Mouse (Mus musculus) adrenal gland, postnatal 14 days (tissue): ENCODE measurements at regions not wholly inside any gene's neighbourhood (a gene's known extent, or its start where the extent isn't known, plus 50 kb on each side); places are given as distances from the start of the nearest gene placed in this dataset.

ENCODE experiments used
- DNase-seq: peaks from one replicate; pipeline ENCODE4 v3.0.0; 2021; ENCODE audit warnings: mixed read lengths

GRCm38 (mm10) chr1:187413881-187414280 is 194.7 kb upstream of the Esrrg start:
- no peak for DNase-seq

DNA sequence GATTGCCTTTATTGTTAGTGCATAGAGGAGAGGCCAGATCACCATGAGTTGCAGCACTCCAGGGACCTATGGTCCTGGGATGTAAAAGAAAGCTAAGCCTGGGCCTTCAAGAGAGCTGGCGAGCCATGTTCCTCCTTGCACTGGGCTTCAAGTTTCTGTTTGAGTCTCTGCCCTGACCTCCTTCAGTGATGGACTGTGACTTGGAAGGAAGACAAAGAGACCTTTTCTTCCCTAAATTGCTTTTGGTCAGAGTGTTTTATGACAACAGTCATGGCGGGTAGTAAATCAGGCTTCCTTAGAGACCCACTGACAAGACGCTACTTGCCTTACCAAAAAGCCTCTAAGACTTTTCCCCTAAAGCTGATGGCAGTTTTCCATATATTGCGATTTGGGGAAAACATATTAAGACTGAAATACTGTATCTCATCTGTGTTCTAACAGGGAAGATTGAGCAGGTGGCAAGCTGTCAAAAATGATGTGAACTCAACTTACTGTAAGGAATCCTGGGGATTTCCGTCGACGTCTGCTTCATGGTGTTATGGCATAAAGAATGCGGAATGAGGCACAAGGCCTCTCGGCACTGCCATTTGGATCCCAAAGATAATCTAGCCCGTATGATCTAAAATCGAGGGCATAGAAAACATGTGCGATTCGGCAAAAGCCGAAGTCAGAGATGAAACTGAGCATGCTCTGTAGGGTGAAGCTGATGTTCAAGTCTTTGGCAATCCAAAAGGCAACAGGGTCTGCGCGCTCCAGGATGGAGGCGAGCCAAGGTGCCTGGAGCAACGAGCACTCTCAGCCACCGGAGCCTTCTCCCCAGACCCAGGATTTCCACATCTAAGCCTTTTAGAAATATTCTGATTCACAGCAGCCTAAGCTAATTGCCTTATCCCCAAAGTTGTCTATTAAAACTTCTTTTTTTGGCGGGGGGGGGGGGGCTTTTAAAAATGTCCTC is 190.1 kb upstream of the Esrrg start:
- peak; percentile 9 for DNase-seq

- DNase-seq = no peak
Measured at GRCm38 (mm10) chr1:187428536-187429215, 179.9 kb upstream of the Esrrg start.

- no peak for DNase-seq
Measured at GRCm38 (mm10) chr1:187433716-187434634, 174.6 kb upstream of the Esrrg start.

DNA sequence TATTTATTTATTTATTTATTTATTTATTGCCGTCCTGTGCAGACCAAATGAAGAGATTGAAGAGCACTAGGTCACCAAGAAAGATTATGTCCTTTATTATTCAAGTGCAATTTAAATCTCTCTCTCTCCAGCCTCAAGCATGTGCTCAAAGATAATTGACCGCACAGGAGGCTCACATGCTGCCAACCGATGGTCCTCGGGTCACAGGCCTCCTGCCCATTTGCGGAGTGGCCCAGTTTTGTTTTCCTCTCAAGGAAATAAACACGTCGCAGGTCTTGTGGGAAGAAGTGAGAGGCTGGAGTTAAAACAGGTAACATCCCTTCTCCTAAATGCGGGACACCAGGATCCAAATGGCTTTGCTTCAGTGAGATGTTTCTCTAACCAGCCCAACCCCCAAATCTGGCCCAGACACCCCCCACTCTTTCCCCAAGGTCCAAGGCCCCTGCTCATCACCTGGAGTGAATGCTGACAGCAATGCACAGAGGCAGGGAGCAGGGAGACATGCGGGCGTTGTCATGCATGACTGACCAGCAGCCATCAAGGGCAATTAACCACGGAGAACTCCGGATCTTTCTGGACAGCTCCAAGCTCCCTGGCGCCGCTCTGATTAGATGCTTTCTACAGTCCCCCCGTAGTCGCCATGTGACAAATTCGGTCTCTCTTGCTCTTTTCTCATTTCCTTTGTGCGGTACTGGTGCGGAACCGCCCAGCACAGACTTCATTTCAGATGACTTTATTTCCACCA is 169.2 kb upstream of the Esrrg start:
- peak; percentile 6 for DNase-seq

DNA sequence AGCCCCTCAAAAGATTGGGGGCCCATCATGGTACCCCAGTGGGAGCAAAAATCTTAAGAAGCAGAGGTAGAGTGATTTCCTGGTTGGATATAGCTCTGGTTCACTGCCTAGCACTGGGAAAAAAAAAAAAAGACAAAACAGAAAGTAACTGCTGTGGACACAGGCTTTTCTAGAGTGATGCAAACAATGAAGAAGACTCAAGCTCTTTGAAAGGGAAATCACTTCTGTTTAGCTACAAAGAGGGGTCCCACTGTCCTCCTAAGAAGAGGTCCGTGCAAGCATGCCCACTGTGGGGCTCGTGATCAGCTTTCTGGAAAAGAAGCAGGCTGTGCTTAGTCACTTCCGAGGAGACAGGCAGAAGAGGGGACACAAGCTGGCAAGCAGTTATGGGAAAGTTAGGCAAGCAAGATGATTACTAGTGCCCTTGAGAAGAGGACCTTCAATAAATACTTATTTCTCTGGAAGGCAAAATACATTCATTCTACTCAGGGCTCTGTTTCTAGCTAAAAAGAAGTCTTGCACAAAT is 166.9 kb upstream of the Esrrg start:
- DNase-seq = peak; percentile 22

- DNase-seq = no peak
Measured at GRCm38 (mm10) chr1:187446511-187446910, 162.1 kb upstream of the Esrrg start.

- DNase-seq = peak; percentile 74
Measured at GRCm38 (mm10) chr1:187448173-187448572, 160.4 kb upstream of the Esrrg start.

DNA sequence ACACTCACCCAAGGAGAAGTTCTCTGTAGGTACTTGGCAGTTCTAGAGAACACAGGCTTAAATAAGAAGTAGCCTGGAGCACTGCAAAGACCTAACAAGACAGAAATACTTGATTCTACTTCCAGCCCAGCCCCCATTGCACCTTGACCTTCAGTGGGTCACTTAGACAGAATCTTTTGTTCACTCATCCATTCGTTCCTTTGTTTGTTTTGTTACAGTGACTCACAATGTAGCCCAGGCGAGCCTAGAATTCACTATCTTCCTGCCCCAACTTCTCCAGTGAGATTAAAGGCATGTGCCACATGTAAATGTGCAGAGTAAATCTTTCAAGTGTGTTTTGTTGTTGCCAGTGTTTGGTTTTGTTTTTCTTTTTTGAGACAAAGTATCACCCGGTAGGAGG is 158.5 kb upstream of the Esrrg start:
- DNase-seq = no peak

DNA sequence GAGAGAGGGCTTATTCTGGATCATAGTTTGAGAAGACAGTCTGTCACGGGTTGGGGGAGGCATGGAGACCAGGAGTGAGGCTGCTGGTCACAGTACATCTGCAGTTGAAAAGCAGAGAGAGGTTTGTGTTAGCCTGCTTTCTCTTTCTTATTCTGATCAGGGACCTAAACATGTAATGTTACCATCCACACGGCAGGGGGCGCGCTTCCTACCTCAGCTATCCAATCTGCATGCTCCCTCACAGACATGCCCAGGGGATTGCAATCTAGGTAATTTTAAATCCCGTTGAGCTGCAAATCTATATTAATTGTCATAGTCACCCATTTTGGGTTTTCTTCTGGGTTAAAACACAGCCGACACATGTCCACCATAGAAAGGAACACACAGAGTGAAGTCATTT is 156.4 kb upstream of the Esrrg start:
- DNase-seq = peak; percentile 78

GRCm38 (mm10) chr1:187454431-187454830 is 154.2 kb upstream of the Esrrg start:
- peak; percentile 60 for DNase-seq

- no peak for DNase-seq
Measured at GRCm38 (mm10) chr1:187484821-187485220, 123.8 kb upstream of the Esrrg start.

DNA sequence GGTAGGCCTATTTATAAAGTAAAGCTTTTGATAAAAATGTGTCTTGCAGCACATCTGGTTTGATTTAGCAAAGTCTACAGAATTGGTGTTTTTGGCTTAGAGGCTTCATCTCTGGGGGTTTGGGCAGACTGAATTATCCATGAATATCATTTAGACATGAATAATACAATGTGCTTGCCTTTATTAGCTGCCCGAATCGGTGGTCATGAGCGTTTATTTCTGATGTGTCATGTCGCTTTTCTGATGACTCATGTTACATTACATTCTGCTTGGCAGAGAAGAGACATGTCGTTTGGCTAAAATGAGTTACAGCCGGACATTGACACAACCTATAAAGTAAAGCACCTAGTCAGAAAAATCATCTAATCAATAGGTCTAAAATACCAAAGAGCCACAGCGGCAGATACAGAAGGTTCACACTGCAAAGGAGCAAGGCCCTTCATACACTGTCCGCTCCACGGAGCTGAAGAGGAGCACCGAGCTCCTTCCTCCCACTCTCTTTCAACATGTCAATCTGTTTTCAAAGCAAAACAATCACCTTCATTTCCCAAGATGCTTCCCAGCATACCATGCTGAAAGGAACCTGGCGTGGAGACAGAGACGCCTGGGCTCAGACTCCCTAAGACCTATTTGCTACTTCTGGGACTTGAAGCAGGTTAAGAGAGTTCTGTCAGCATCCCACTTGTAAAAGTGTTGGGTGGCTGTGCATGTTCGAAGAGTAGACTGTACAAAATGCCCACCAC is 120.5 kb upstream of the Esrrg start:
- no peak for DNase-seq

GRCm38 (mm10) chr1:187489452-187489851 is 119.1 kb upstream of the Esrrg start:
- no peak for DNase-seq

- DNase-seq = no peak
Measured at GRCm38 (mm10) chr1:187505368-187505767, 103.2 kb upstream of the Esrrg start.

DNA sequence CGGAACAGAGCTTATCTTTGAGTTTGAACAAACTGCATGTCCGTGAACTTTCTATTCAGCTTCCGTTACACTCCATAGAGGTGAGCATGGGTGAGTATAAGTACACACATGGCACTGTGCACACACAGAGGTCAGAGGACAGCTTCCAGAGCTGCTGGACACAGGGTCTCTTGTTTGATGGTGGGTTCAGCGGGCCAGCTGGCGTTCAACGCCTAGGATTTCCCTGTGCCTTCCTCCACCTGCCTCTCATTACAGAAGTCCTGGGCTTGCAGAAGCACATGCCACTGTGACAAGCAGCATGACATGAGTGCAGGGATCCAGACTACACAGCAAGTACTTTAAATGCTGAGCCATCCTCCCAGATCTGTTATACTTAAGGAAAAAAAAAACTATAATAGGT is 101.4 kb upstream of the Esrrg start:
- no peak for DNase-seq

DNA sequence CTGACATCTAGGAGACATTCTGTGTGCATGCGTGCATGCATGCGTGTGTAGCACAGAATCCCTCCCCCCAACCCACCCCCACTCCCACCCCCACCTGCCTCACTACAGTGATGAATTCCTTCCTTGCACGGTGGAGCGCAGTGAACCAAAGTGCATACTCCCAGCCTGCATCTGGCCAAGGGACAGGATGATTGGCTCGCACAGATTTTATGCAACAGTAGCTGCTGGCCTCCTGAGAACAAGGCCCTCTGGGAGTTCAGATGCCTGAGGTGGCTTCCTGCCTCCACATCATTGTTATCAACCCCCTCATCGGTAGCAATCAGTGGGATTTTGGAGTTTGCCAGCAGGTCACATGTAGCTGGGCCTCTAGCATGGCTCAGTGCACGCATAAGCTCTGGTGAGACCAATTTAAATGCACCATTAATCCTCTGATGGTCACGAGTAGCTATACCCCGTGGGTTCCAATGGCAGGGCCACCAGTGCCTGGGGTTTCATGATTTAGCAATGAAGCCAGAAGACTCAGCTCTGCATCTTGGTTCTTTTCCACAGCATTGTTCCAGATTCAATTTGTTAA is 77.2 kb upstream of the Esrrg start:
- DNase-seq = no peak

GRCm38 (mm10) chr1:187536263-187536662 is 72.3 kb upstream of the Esrrg start:
- no peak for DNase-seq

DNA sequence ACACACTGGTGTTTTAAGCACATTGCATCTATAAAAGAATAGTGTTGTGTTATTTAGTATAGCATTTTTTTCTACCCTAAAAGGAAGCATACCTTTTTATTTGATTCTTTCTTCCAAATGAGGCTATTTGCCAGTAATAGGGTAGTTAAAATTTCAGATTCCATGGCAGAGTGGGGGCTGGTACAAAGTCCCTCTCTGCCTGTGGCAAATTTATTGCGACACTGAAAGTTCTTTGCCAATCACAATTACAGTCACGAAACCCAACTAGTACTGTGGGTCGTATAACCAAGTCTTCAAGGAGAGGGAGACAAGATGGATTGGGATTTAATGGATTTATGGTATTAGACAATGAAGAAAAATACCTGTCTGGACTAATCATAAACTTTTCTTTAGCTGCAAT is 51.9 kb upstream of the Esrrg start:
- no peak for DNase-seq
